Mouse (Mus musculus) lung, adult 2 months (tissue): Measurements from ENCODE around the gene Ptbp3.

Experiments used
- CTCF ChIP-seq: fragments of 200-500 bp; IDR thresholded peaks from 2 replicates; pipeline ENCODE4 v1.5.1; 2011; ENCODE audit warnings: mild to moderate bottlenecking, low read length, control low read depth; ENCODE audit not compliant: insufficient read depth
- POLR2A ChIP-seq: fragments of 200-500 bp; IDR thresholded peaks from 2 replicates; pipeline ENCODE4 v1.6.1; 2011; ENCODE audit warnings: low read depth, mild to moderate bottlenecking, control low read depth, low read length, borderline replicate concordance; ENCODE audit errors: extremely low read depth

GRCm38 (mm10) chr4:59429128-59429527 lies 120.0 kb downstream of the Ptbp3 start:
- TF ChIP-seq CTCF (no peak), POLR2A (no peak)
